In genomic region chr5:118355691-118356337, GRCm38 (mm10) we compare ENCODE assay signal across 9 mouse cellular contexts.
DNase-seq lines count a peak whose midpoint lies in the region; ATAC-seq and TF ChIP-seq lines count a peak whose summit lies in the region.
"Had no signal": no experiment of that assay in that cellular context is flagged by ENCODE, and none has a peak within 500 bp of the region (broad histone marks: within the 10 kb centered on the region; RNA-seq: fewer than 3 reads in every experiment).

No protein-coding gene starts in this region.

- TF ChIP-seq POLR2A in thymus, adult 2 months (IDR thresholded peaks at IDR 0.05; ENCODE audit: control insufficient read depth, extremely low read depth, insufficient read depth, low read length, poor library complexity): no peak

- WGBS in hindbrain, embryonic 10.5 days: 71% methylated on average over 11 of the region's 11 CpGs
- 75% methylated on average over 11 of the region's 11 CpGs for WGBS in hindbrain, embryonic 11.5 days
- 57% methylated on average over 11 of the region's 11 CpGs for WGBS in heart, embryonic 12.5 days
- 50% methylated on average over 11 of the region's 11 CpGs for WGBS in lung, embryonic 15.5 days
- WGBS in intestine, embryonic 15.5 days: 61% methylated on average over 11 of the region's 11 CpGs
- WGBS in thymus, adult 2 months: 92% methylated on average over 11 of the region's 11 CpGs

- H3K27ac ChIP-seq in hindbrain, embryonic 10.5 days: peak overlapping the region; percentile 66; the same call in 1 of the 2 replicates
- no peak overlapping the region for H3K27ac ChIP-seq in hindbrain, embryonic 11.5 days (ENCODE audit: low read depth, low read length)
- peak overlapping the region; percentile 60; the same call in 1 of the 2 replicates for H3K27ac ChIP-seq in heart, embryonic 12.5 days (ENCODE audit: poor library complexity, severe bottlenecking)
- H3K27ac ChIP-seq in lung, embryonic 15.5 days: 0 out of 2 replicates have a peak overlapping the region, but pooled peaks have one; percentile 34
- no peak overlapping the region for H3K27ac ChIP-seq in intestine, embryonic 15.5 days
- H3K27ac ChIP-seq in thymus, adult 2 months (ENCODE audit: control insufficient read depth, insufficient read depth, low read length): no peak overlapping the region

- TF ChIP-seq CTCF in thymus, adult 2 months (IDR thresholded peaks at IDR 0.05; ENCODE audit: borderline replicate concordance, control insufficient read depth, extremely low read depth, insufficient read depth, low read length, poor library complexity): no peak

- H3K9ac ChIP-seq in hindbrain, embryonic 11.5 days (ENCODE audit: low read depth, low read length): no peak overlapping the region
- no peak overlapping the region for H3K9ac ChIP-seq in heart, embryonic 12.5 days
- H3K9ac ChIP-seq in lung, embryonic 15.5 days: no peak overlapping the region
- no peak overlapping the region for H3K9ac ChIP-seq in intestine, embryonic 15.5 days

- H3K4me2 ChIP-seq in hindbrain, embryonic 11.5 days (replicated peaks; ENCODE audit: low read depth, low read length): no peak overlapping the region
- no peak overlapping the region for H3K4me2 ChIP-seq in heart, embryonic 12.5 days
- H3K4me2 ChIP-seq in lung, embryonic 15.5 days: no peak overlapping the region
- no peak overlapping the region for H3K4me2 ChIP-seq in intestine, embryonic 15.5 days (replicated peaks)

- no peaks in the 10 kb centered on the region for H3K36me3 ChIP-seq in hindbrain, embryonic 10.5 days
- no peaks in the 10 kb centered on the region for H3K36me3 ChIP-seq in hindbrain, embryonic 11.5 days (ENCODE audit: control insufficient read depth, insufficient read depth, low read length)
- no peaks in the 10 kb centered on the region for H3K36me3 ChIP-seq in heart, embryonic 12.5 days
- no peaks in the 10 kb centered on the region for H3K36me3 ChIP-seq in lung, embryonic 15.5 days
- no peaks in the 10 kb centered on the region for H3K36me3 ChIP-seq in intestine, embryonic 15.5 days
- H3K36me3 ChIP-seq in thymus, adult 2 months (ENCODE audit: control insufficient read depth, insufficient read depth, low read length): no peaks in the 10 kb centered on the region

- H3K27me3 ChIP-seq in hindbrain, embryonic 10.5 days (ENCODE audit: insufficient read depth, poor library complexity, severe bottlenecking): no peaks in the 10 kb centered on the region
- H3K27me3 ChIP-seq in hindbrain, embryonic 11.5 days (ENCODE audit: control insufficient read depth, insufficient read depth, low read length): no peaks in the 10 kb centered on the region
- H3K27me3 ChIP-seq in heart, embryonic 12.5 days (replicated peaks): no peaks in the 10 kb centered on the region
- H3K27me3 ChIP-seq in lung, embryonic 15.5 days: no peaks in the 10 kb centered on the region
- H3K27me3 ChIP-seq in intestine, embryonic 15.5 days (replicated peaks): no peaks in the 10 kb centered on the region
- H3K27me3 ChIP-seq in thymus, adult 2 months (ENCODE audit: control insufficient read depth, insufficient read depth, low read length): no peaks in the 10 kb centered on the region

- no peak for ATAC-seq in hindbrain, embryonic 11.5 days (ENCODE audit: low FRiP score)
- no peak; the same call in 1 of the 2 replicates for ATAC-seq in heart, embryonic 12.5 days (ENCODE audit: insufficient number of reproducible peaks, low FRiP score)
- ATAC-seq in lung, embryonic 15.5 days (ENCODE audit: borderline replicate concordance, extremely low read depth, low FRiP score, low TSS enrichment): 0 out of 2 replicates have a peak, but pooled peaks have one; percentile 58
- no peak for ATAC-seq in intestine, embryonic 15.5 days

- no peak for DNase-seq in hindbrain, embryonic 10.5 days (ENCODE audit: low spot score)
- no peak for DNase-seq in hindbrain, embryonic 11.5 days (ENCODE audit: low spot score)
- peak; percentile 70 for DNase-seq in adrenal gland, postnatal 14 days
- no peak for DNase-seq in thymus, adult 18-20 months
- DNase-seq in thymus, adult 2 months: no peak
- DNase-seq: liver had no signal

- peaks cover 43% of the 10 kb centered on the region for H3K4me1 ChIP-seq in hindbrain, embryonic 10.5 days (replicated peaks)
- H3K4me1 ChIP-seq in hindbrain, embryonic 11.5 days (replicated peaks; ENCODE audit: control insufficient read depth, insufficient read depth, low read length): no peaks in the 10 kb centered on the region
- peaks cover 40% of the 10 kb centered on the region for H3K4me1 ChIP-seq in heart, embryonic 12.5 days (replicated peaks)
- peaks cover 17% of the 10 kb centered on the region for H3K4me1 ChIP-seq in lung, embryonic 15.5 days
- peaks cover 13% of the 10 kb centered on the region; the same call in 1 of the 2 replicates for H3K4me1 ChIP-seq in intestine, embryonic 15.5 days (replicated peaks)
- H3K4me1 ChIP-seq in thymus, adult 2 months (replicated peaks; ENCODE audit: control insufficient read depth, insufficient read depth, low read length): peaks cover 29% of the 10 kb centered on the region

- 0 out of 2 replicates have a peak, but pooled peaks cover 2% of the 10 kb centered on the region for H3K9me3 ChIP-seq in hindbrain, embryonic 10.5 days
- no peaks in the 10 kb centered on the region for H3K9me3 ChIP-seq in hindbrain, embryonic 11.5 days (ENCODE audit: control insufficient read depth, low read length)
- no peaks in the 10 kb centered on the region for H3K9me3 ChIP-seq in heart, embryonic 12.5 days (replicated peaks)
- no peaks in the 10 kb centered on the region for H3K9me3 ChIP-seq in lung, embryonic 15.5 days
- no peaks in the 10 kb centered on the region for H3K9me3 ChIP-seq in intestine, embryonic 15.5 days

- H3K4me3 ChIP-seq in hindbrain, embryonic 10.5 days: no peak overlapping the region
- no peak overlapping the region for H3K4me3 ChIP-seq in hindbrain, embryonic 11.5 days (ENCODE audit: low read depth, low read length)
- H3K4me3 ChIP-seq in heart, embryonic 12.5 days: no peak overlapping the region
- no peak overlapping the region for H3K4me3 ChIP-seq in lung, embryonic 15.5 days
- H3K4me3 ChIP-seq in intestine, embryonic 15.5 days (replicated peaks): no peak overlapping the region
- no peak overlapping the region for H3K4me3 ChIP-seq in thymus, adult 2 months (ENCODE audit: control insufficient read depth, insufficient read depth, low read length)

Comparison
In these comparisons a context has a peak if more than half of its experiments do, and no peak if none do; other contexts are left out.
1. H3K27ac ChIP-seq: peak in hindbrain, embryonic 10.5 days (single experiment), heart, embryonic 12.5 days (single experiment) and lung, embryonic 15.5 days (single experiment); none in hindbrain, embryonic 11.5 days (single experiment), intestine, embryonic 15.5 days (single experiment) and thymus, adult 2 months (single experiment).